Mouse (Mus musculus) regulatory T cell (primary cell): ENCODE measurements at regions not wholly inside any gene's neighbourhood (a gene's known extent, or its start where the extent isn't known, plus 50 kb on each side); places are given as distances from the start of the nearest gene placed in this dataset.
"Not testable (repeated sequence)": the region's sequence is repeated elsewhere in the genome, so short reads cannot be mapped to it uniquely, and the experiment has no call there.

Experiments
- in situ Hi-C: fragments of 300-600 bp; cut with MboI, MseI; formaldehyde crosslinking; loops from one replicate; pipeline ENCODE4 v1.15.1; 2025; ENCODE audit warnings: high pct_unique_total_duplicates

DNA sequence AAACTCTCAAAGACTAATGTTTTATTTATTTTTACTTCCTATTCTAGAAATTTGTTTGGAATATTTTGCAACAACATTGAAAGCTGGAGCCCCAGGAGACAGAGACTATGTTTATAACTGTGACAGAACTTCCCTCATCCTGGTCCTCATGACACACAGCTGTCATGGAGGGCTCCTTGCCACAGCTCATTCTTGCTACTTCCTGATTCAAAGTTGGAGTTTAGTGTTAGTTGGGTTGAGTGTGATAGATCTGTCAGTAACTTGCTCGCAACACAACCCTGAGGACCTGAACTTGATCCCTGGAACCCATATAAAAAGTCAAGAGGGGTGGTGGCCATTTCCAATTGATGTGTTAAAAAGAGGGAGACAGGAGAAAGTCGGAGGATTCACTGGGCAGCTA lies 328.3 kb upstream of the Nox3 start:
- in situ Hi-C loops: no loop called here

DNA sequence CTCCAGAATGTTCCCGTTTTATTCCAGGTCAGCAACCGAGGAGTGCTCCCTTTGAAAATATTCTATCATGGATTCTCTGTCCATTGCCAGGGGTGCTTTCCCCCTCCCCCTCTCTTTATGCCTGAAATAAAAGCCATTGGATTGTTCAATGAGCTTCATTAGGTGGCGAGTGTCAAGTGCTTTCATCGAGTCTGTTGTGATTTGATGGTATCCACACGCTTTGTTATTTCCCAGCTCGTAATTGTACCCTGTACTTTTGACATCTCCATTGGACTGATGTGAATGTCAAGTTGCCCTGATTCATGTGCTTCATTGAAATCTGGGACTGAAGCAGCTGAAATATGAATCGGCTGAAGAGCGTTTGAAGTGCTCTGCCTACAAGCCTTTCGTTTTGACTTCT lies 333.1 kb upstream of the Nox3 start:
- in situ Hi-C loops: no loop called here

- in situ Hi-C loops: no loop called here
Measured at GRCm38 (mm10) chr17:4034816-4035360, 338.8 kb upstream of the Nox3 start.

DNA sequence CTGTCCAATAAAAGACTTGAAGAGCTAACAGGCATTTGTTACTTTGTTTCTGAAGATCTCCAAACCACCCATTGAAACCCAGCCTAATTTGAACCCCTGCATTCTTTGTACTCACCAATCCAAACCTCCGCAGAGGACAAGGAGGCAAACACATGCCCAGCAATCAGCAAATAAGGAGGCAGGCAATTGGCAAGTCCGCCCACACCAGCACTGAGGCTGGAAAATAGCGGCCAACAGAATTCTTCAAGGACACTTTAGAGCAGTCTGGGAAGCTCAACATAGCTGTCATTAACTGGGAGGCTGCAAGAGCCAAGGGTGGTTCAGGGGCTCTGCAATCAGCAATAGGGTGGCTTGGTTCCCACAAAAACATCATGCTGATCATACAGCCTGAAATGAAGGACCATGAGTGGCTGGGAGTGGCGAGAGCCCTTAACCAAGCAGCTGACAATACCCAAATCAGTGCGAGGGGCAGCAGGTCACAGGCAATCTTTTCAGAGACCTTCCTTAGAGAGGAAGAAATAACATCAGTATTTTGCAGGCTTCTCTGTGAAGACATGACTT lies 344.1 kb upstream of the Nox3 start:
- in situ Hi-C loops: no loop called here

GRCm38 (mm10) chr17:4060186-4060585 lies 364.1 kb upstream of the Nox3 start:
- in situ Hi-C loops: not testable (repeated sequence)

GRCm38 (mm10) chr17:4073381-4073780 lies 377.3 kb upstream of the Nox3 start:
- in situ Hi-C loops: no loop called here

GRCm38 (mm10) chr17:4080564-4080963 lies 384.5 kb upstream of the Nox3 start:
- in situ Hi-C loops: no loop called here

DNA sequence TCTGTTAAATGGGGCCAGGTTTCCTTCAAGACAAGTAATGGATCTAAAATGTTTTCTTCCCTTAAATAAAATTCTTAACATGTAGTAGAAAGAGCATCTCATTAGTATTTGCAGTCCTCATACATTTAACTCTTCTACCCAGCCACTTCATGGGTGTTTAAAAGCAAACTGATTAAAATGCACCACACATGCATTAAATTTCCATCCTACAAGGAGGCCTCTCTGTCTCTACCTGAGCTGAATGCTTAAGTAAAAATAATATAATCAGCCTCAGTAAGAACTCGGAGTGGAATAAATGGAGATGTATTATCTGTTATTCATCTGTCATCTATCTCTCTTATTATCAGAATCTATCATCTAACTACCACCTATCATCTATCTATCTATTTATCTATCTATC lies 398.6 kb upstream of the Nox3 start:
- in situ Hi-C loops: no loop called here

GRCm38 (mm10) chr17:4103321-4103720 lies 407.3 kb upstream of the Nox3 start:
- in situ Hi-C loops: no loop called here

GRCm38 (mm10) chr17:4109263-4109662 lies 413.2 kb upstream of the Nox3 start:
- in situ Hi-C loops: no loop called here

DNA sequence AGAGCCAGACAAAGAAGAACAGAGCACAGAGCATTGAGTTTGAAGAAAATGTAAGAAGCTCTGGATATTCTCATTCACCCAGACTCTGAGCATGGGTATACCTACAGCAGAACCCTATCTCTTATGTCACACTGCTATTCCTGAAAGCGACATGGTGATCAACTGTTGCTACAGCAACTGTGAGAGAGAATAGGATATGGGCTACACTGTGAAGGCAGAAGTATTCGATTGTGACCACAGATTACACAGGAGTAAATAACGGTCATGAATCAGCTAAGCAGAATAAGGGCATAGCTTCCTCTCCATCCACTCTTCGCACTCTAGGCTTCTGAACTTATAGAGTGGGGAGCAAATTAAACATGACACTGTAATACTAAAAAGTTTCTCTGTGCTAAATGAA lies 417.0 kb upstream of the Nox3 start:
- in situ Hi-C loops: loop anchor here (10.0 kb wide), 1 partner anchor 842 kb away; no protein-coding TSS in a partner anchor

GRCm38 (mm10) chr17:4116476-4116875 lies 420.4 kb upstream of the Nox3 start:
- in situ Hi-C loops: loop anchor here (10.0 kb wide), 1 partner anchor 838 kb away; no protein-coding TSS in a partner anchor

DNA sequence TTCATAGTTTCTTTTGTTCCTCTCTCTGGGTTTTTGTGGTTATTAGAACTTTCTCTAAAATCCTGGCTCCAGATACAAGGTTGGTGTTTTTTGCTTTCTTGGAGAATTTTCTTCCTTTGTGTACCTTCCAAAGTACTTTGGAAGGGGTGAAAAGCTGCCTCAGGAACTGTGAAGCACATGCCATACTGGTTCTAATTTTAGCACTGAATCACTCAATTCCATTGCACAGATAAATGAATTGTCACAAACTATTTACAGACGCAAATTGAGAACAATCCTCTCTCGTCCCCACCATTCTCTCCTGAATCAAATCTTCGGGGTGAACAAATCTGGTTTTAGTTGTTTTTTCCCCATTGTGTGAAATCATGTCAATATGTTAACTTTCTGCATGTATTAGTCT lies 437.6 kb upstream of the Nox3 start:
- in situ Hi-C loops: no loop called here

DNA sequence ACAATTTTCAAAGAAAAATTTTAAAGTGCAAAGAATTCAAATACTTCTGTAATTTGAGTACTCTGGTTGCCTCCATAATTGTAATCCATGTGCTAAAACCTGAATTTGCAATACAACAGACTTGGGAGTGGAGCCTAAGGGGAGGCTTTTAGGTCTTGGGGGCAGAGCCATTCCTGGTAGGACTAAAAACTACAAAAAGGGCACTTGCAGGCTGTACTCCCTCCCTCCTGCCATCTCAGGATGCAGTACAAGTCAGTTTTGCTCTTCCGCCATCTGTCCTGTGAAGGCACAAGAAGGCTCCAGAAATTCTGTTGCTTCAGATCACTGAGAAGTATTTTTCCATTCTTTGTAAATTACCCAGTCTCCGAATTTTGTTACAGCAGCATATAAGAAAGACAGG lies 467.4 kb upstream of the Nox3 start:
- in situ Hi-C loops: no loop called here

DNA sequence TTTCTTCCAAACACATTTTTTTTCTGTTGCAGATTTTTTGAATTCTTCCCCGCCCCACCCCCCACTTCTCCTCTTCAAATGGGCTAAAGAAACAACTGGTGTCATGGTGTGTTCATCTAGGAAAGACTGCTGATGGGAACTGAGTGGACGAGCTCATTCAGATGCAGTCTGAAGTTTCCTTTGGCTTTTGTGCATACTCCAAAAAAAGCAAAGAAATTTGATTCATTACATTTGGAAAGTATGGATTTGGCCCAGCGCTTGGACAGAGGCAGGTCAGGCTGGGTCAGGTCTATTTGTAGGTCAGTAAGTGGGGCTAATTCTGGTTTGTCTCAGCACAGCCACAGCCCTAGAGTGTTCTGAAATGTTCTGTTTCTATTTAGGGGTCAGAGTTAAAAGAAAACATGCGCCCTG lies 477.9 kb upstream of the Nox3 start:
- in situ Hi-C loops: no loop called here

DNA sequence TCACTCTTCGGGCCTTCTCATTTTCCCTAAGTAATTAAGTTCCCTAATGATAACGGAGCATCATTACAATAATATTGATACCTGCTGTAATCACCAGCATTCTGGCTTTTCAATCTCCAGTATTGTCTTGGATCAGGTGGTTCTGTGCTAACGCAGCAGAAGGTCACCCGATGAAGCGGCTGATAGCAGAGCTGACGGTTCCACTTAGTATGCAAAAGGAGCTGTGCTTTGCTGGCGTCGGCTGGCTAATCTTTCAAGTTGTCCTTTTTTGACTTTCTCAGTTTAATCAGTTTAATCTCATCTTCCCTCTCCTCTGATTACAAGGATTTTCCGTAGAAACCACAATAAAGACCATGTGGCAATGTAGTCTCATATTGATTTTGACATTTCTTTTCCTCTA lies 478.9 kb upstream of the Nox3 start:
- in situ Hi-C loops: no loop called here

DNA sequence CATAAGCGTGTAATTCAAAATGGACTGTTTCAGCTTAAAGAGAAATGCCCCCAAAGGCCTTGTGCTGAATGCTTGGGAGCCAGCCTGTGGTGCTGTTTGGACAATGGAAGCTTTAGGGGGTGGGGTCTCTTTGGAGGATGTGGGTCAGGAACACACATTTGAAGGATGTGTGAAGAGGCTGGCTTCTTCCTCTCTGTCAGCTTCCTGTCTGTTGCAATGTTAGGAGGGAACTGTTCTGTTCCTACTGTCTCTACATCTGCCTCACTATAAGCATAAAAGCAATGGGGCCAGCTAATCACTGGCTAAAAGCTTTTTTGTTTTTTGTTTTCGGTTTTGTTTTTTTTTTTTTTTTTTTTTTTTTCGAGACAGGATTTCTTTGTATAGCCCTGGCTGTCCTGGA lies 480.5 kb upstream of the Nox3 start:
- in situ Hi-C loops: no loop called here

GRCm38 (mm10) chr17:4177485-4178150 lies 481.6 kb upstream of the Nox3 start:
- in situ Hi-C loops: no loop called here

GRCm38 (mm10) chr17:4179271-4179670 lies 483.2 kb upstream of the Nox3 start:
- in situ Hi-C loops: no loop called here

DNA sequence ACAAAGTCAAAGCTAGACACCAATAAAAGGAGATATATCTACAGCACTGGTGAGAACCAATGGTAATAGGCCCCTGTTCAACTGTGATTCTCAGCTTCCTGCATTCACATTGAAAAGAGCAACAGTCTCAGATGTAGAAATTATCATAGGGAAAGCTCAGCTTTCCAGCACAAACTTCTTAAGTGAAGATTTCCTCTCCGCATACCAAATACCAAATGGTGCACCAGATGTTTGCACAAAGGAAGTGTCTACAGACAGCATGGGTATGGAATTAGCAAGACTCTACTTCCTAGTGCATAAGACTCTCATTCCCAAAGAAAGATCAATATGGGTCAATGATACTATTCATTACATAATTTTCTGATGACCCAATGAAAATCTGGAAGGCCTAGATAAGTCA lies 486.0 kb upstream of the Nox3 start:
- in situ Hi-C loops: no loop called here

DNA sequence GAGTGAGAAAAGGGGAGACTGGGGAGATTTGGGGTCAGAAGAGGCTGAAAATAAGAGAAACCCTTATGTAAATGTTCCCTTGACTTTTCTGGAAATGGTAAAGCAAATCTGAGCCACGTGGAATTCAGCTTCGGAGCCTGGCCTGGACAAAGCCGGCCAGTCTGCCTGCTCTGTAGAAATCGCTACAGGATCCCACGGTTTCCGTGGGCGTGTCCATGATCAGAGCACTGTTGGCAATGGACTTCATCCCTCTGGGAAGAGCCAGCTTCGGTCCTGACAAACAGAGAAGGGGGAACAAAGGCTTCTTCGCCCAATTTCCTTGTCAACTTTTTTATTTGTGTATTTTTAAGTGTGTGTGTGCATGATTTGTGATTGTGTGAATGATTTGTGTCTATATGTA lies 490.7 kb upstream of the Nox3 start:
- in situ Hi-C loops: no loop called here

DNA sequence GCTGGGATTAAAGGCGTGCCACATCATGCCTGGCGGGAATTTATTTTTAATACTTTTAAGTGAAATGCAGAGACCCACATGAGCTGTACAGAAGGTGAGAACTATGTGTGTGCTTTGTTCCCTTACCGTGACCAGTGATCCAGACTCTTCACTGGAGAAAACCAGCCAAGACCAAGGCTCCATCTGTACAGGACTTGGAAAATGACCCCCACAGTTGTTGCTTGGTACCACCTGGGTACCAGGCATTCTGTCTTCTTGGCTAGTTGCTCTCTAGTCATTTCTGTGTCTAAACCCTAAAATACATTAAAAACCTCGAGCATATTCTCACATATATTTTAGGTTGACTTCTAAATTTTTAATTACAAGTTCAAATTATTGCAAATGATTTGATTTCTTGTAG lies 491.5 kb upstream of the Nox3 start:
- in situ Hi-C loops: no loop called here

DNA sequence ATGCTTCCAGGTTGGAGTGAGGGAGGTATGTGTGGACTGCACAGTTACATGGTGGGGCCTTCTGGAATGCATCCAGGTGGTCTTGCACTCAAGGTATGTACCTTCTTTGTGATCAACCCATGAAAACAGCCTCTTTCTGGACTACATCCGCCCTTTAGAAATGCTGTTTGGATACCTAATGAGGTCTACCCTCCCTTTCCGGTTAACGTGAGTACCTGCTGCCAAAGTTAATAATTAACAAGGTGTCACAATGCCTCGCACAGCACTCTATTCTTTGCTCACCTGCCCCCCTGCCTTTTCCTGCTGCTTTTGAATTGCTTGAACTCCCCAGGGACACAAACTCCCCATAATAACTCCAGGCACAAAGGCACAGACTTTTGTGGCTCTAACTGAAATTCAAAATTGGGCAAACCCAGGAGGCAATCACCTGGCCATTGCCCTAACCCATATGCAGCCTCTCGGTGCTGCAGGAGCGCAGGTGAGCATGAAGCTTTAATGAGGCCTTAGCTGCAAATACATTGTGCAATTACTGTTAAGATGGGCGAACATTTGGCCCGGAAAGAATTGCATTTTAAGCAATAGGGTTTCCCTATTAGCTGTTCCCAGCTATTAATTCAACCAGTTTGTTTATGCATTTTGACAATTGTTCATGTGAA lies 500.9 kb upstream of the Nox3 start:
- in situ Hi-C loops: no loop called here
